16 mouse cellular contexts compared by ENCODE assay signal in genomic region chr2:64244804-64245203, GRCm38 (mm10).
DNase-seq lines count a peak whose midpoint lies in the region; ATAC-seq lines count a peak whose summit lies in the region.
"Had no signal": no experiment of that assay in that cellular context is flagged by ENCODE, and none has a peak within 500 bp of the region (broad histone marks: within the 10 kb centered on the region; RNA-seq: fewer than 3 reads in every experiment).

No protein-coding gene starts in this region.

- ATAC-seq in cerebellum, adult (ENCODE audit: insufficient number of reproducible peaks, low FRiP score, low TSS enrichment): no peak
- ATAC-seq: forebrain, postnatal 0 days; inflammation-experienced regulatory T-cells, adult 6 months; Patski had no signal

- peak; percentile 20 to 54 for DNase-seq in cerebellum, postnatal 14 days
- DNase-seq in left cerebral cortex, postnatal 4 days: peak; percentile 34
- DNase-seq in left cerebral cortex, postnatal 10 days (ENCODE audit: extremely low spot score in 1 of 2, low spot score in 2 of 2): no peak
- peak; percentile 5 for DNase-seq in retina, embryonic 14.5 days (ENCODE audit: low spot score)
- DNase-seq in retina, postnatal 1 day: no peak
- no peak for DNase-seq in right cerebral cortex, adult 18-20 months
- DNase-seq: adrenal gland, adult 2 months; adrenal gland, postnatal 25 days; cerebellum, adult 11 months; cerebellum, adult 9-10 months; forebrain, postnatal 0 days; gastrocnemius, postnatal 14 days; heart, adult 2 months had no signal

- intact Hi-C loops in left cerebral cortex, postnatal 4 days (cut with DNase I): no loop called here
- intact Hi-C loops in left cerebral cortex, postnatal 10 days (cut with DNase I): no loop called here

Comparison
In these comparisons a context has a peak if more than half of its experiments do, and no peak if none do; other contexts are left out.
1. DNase-seq: peak in cerebellum, postnatal 14 days (2 of 2), left cerebral cortex, postnatal 4 days (single experiment) and retina, embryonic 14.5 days (single experiment); none in left cerebral cortex, postnatal 10 days (0 of 2), retina, postnatal 1 day (single experiment) and right cerebral cortex, adult 18-20 months (single experiment).